Mouse (Mus musculus) myocyte (in vitro differentiated cells): ENCODE data around the gene Igsf9b. TPM values are rescaled to one million over a fixed set of nuclear protein-coding genes. Genes with fewer than 3 reads are reported as not detected.

Experiments
- H3K27me3 ChIP-seq: one replicate; pipeline ENCODE4 v1.6.1; 2011; ENCODE audit not compliant: control insufficient read depth, insufficient read depth, insufficient read length
- H3K36me3 ChIP-seq: one replicate; pipeline ENCODE4 v1.6.1; 2011; ENCODE audit not compliant: control insufficient read depth, insufficient read depth
- H3K4me2 ChIP-seq: one replicate; pipeline ENCODE4 v1.6.1; 2011; ENCODE audit warnings: low read depth, control low read depth
- H3K4me3 ChIP-seq: one replicate; pipeline ENCODE4 v1.5.1; 2011; ENCODE audit warnings: mild to moderate bottlenecking, control low read depth, moderate library complexity
- H3K79me2 ChIP-seq: one replicate; pipeline ENCODE4 v1.6.1; 2011; ENCODE audit not compliant: control insufficient read depth, insufficient read depth
- H3ac ChIP-seq: one replicate; pipeline ENCODE4 v1.6.1; 2011; ENCODE audit not compliant: control insufficient read depth, insufficient read length
- CEBPB ChIP-seq: IDR thresholded peaks from 2 replicates; pipeline ENCODE4 v1.6.1; 2011; ENCODE audit warnings: mild to moderate bottlenecking, moderate library complexity; ENCODE audit not compliant: poor library complexity, insufficient read depth, severe bottlenecking
- E2F4 ChIP-seq: IDR thresholded peaks from one replicate; pipeline ENCODE4 v1.6.1; 2011; ENCODE audit warnings: mild to moderate bottlenecking, control low read depth, moderate library complexity; ENCODE audit not compliant: insufficient read depth
- MAX ChIP-seq: IDR thresholded peaks from one replicate; pipeline ENCODE4 v1.6.1; 2011; ENCODE audit warnings: low read depth, mild to moderate bottlenecking, control low read depth
- MYOD1 ChIP-seq, 3 experiments: IDR thresholded peaks; one replicate each; pipeline ENCODE4 v1.6.1; 2011; ENCODE audit warnings: control low read depth in 2 of 3, low read depth in 2 of 3, mild to moderate bottlenecking in 2 of 3, moderate library complexity in 1 of 3; ENCODE audit not compliant: insufficient read length in 2 of 3, control insufficient read depth in 1 of 3
- MYOG ChIP-seq, 3 experiments: IDR thresholded peaks; one replicate each; pipeline ENCODE4 v1.6.1; 2011; ENCODE audit warnings: control low read depth in 2 of 3, low read depth in 2 of 3, mild to moderate bottlenecking in 2 of 3; ENCODE audit not compliant: insufficient read length in 2 of 3, control insufficient read depth in 1 of 3, insufficient read depth in 1 of 3
- POLR2A ChIP-seq: IDR thresholded peaks from one replicate; pipeline ENCODE4 v1.6.1; 2011; ENCODE audit warnings: low read depth, mild to moderate bottlenecking, control low read depth, moderate library complexity; ENCODE audit not compliant: insufficient read length
- REST ChIP-seq: IDR thresholded peaks from one replicate; pipeline ENCODE4 v1.6.1; 2011; ENCODE audit warnings: mild to moderate bottlenecking, control low read depth, moderate library complexity; ENCODE audit not compliant: insufficient read depth, insufficient read length
- SRF ChIP-seq: IDR thresholded peaks from one replicate; pipeline ENCODE4 v1.6.1; 2011; ENCODE audit warnings: low read depth; ENCODE audit not compliant: control insufficient read depth, insufficient read length
- TCF12 ChIP-seq: IDR thresholded peaks from one replicate; pipeline ENCODE4 v1.6.1; 2011; ENCODE audit warnings: mild to moderate bottlenecking, control low read depth; ENCODE audit not compliant: poor library complexity, insufficient read depth, severe bottlenecking
- TCF3 ChIP-seq: IDR thresholded peaks from one replicate; pipeline ENCODE4 v1.6.1; 2011; ENCODE audit warnings: low read depth, control low read depth; ENCODE audit not compliant: insufficient read length
- USF1 ChIP-seq: IDR thresholded peaks from one replicate; pipeline ENCODE4 v1.6.1; 2011; ENCODE audit warnings: low read depth, mild to moderate bottlenecking, control low read depth, moderate library complexity
- polyA plus RNA-seq: library from polyadenylated mRNA; unstranded; fragments of >200 nt; fragmentation: generic; extraction: Trizol; gene quantifications from one replicate; pipeline ENCODE4 v1.2.1, GENCODE M21; 2012; ENCODE audit warnings: missing spikeins

Gene Igsf9b
- polyA plus RNA-seq, 1 experiment = 0.04 TPM

DNA sequence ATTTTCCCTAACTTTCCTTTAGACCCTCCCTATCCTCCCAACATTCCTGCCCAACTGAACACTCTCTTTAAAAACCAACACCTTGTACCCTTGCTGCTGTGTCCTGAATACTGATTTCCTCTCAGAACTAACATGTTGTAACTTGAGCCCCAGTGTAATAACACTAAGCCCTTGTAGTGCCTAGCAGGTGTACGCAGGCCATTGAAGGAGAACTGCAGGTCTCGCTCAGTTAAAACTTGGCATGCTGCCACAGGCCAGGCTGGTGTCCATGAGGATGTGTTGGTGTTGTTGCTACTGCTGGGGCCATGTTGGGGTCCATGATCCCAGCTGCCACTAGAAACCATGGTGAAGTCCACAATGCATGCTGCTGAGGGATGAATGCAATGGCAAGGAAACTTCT lies 70.1 kb downstream of the Igsf9b start:
- no peaks in the 10 kb centered on the region for H3K27me3 ChIP-seq
- H3K4me2 ChIP-seq = no peak overlapping the region
- TF ChIP-seq POLR2A = no peak
- TF ChIP-seq TCF12 = no peak
- no peak for TF ChIP-seq SRF
- TF ChIP-seq MYOD1 (IDR thresholded peaks at IDR 0.05; ENCODE audit: control insufficient read depth in 1 of 3, insufficient read length in 2 of 3, low read depth in 2 of 3) = no peak
- TF ChIP-seq REST = no peak
- no peak for TF ChIP-seq USF1
- no peak for TF ChIP-seq E2F4
- TF ChIP-seq MAX = no peak
- TF ChIP-seq MYOG (IDR thresholded peaks at IDR 0.05; ENCODE audit: control insufficient read depth in 1 of 3, insufficient read depth in 1 of 3, insufficient read length in 2 of 3, low read depth in 2 of 3) = no peak
- TF ChIP-seq TCF3 = no peak
- H3ac ChIP-seq = no peak overlapping the region
- H3K79me2 ChIP-seq = no peaks in the 10 kb centered on the region
- no peaks in the 10 kb centered on the region for H3K36me3 ChIP-seq
- no peak overlapping the region for H3K4me3 ChIP-seq

DNA sequence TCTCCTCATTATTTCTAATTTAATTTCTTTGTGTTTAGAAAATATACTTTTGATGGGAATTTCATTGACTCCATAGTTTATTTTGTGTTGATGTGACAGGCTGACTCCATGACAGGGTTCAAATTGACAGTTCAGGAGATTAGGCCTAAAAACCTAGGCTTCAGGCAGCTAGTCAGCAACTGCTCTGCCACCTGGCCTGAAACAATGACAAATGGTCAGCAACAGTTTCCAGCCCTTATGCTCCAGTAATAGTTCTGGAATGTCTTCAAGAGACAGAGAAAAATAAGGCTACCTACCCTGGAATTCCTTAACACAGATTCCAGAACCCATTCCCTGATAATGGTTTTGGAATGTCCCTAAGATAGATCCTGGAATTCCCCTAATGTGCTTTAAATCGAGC lies 76.7 kb downstream of the Igsf9b start:
- no peak for TF ChIP-seq MAX
- TF ChIP-seq MYOG (IDR thresholded peaks at IDR 0.05; ENCODE audit: control insufficient read depth in 1 of 3, insufficient read depth in 1 of 3, insufficient read length in 2 of 3, low read depth in 2 of 3) = peak in 1 of 3 experiments; percentile 28
- TF ChIP-seq TCF3 = no peak
- H3K4me2 ChIP-seq = no peak overlapping the region
- H3K79me2 ChIP-seq = no peaks in the 10 kb centered on the region
- H3K4me3 ChIP-seq = no peak overlapping the region
- H3K27me3 ChIP-seq = no peaks in the 10 kb centered on the region
- H3ac ChIP-seq = no peak overlapping the region
- H3K36me3 ChIP-seq = no peaks in the 10 kb centered on the region

DNA sequence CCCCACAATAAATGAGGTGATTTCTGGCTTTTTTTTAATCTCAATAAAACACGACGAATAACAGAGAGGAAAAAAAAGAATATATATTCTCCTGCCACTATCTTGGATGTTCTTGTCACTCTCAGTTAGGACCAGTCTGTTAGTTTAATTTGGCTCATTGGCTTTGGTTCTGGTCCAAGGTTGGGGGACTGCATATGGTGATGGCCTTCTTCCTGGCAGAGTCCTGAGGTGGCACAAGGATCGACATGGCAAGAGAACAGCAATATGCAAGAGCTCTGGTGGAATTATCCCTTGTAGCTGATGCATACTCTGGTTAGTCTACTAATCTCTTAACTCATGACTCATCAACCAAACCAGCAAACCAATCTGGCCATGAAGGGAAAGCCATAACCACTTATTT lies 87.9 kb downstream of the Igsf9b start:
- Histone ChIP-seq H3K4me3 (no peak overlapping the region), H3ac (no peak overlapping the region), H3K4me2 (no peak overlapping the region), H3K79me2 (no peaks in the 10 kb centered on the region), H3K27me3 (no peaks in the 10 kb centered on the region), H3K36me3 (no peaks in the 10 kb centered on the region)
- TF ChIP-seq USF1 (no peak), TCF12 (no peak), POLR2A (no peak), MYOD1 (IDR thresholded peaks at IDR 0.05; ENCODE audit: control insufficient read depth in 1 of 3, insufficient read length in 2 of 3, low read depth in 2 of 3) (no peak), REST (no peak), CEBPB (no peak), MAX (no peak), TCF3 (no peak), E2F4 (no peak)

DNA sequence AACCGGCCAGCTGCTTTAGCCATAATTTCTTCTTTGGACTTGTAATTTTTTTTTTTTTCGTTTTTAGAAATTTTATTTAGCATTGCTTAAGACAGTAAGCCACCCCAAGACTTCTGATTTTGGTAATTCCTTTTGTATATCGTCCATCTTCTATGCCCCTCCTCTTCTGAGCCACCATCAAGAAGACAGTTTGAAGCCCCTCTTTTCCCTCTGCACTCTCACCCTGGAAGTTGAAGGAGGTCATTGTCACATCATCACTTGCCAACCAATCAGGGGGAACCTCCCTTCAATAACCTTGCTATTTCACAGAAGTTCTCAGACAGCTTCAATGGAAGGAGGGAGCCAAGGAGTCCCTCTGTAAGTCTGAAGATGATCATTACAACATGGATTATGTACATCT lies 97.5 kb downstream of the Igsf9b start, which contains the start of gene Spata19:
Spata19 (plus strand) TSS at position 301 of the 400 bp plus-strand sequence.
- H3K4me2 ChIP-seq = no peak within 1 kb of the TSS
- H3K79me2 ChIP-seq = no peaks in the 10 kb centered on the region
- H3K36me3 ChIP-seq = no peaks in the 10 kb centered on the region
- no peaks in the 10 kb centered on the region for H3K27me3 ChIP-seq
- no peak within 1 kb of the TSS for H3ac ChIP-seq
- no peak within 1 kb of the TSS for H3K4me3 ChIP-seq
- TF ChIP-seq SRF = no peak
- no peak for TF ChIP-seq REST
- TF ChIP-seq E2F4 = no peak
- no peak for TF ChIP-seq MAX
- no peak for TF ChIP-seq TCF3
- no peak for TF ChIP-seq USF1
- TF ChIP-seq MYOG (IDR thresholded peaks at IDR 0.05; ENCODE audit: control insufficient read depth in 1 of 3, insufficient read depth in 1 of 3, insufficient read length in 2 of 3, low read depth in 2 of 3) = no peak
- no peak for TF ChIP-seq CEBPB
- TF ChIP-seq MYOD1 (IDR thresholded peaks at IDR 0.05; ENCODE audit: control insufficient read depth in 1 of 3, insufficient read length in 2 of 3, low read depth in 2 of 3) = no peak
- TF ChIP-seq POLR2A = no peak
- TF ChIP-seq TCF12 = no peak

DNA sequence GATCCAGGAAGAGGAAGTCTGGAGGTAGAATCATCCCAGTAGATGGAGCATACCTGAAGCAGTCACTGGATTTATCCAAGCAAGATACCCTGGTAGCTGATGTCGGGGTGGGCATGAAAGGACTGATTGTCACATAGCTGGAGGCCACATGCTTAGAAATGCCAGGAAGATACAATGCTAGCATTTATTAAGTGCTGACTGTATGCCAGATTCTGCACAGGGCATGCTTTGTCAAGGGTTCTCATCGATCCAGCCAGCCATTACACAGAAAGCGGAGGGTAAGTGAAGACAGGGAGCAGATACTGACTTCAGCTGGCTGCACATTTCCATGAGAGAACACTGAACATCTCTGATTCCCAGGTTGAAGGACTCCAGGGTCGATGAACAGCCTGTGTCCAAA lies 102.2 kb downstream of the Igsf9b start:
- H3K27me3 ChIP-seq = no peaks in the 10 kb centered on the region
- H3K4me3 ChIP-seq = no peak overlapping the region
- no peaks in the 10 kb centered on the region for H3K79me2 ChIP-seq
- H3ac ChIP-seq = no peak overlapping the region
- H3K4me2 ChIP-seq = no peak overlapping the region
- no peak for TF ChIP-seq SRF
- TF ChIP-seq E2F4 = no peak
- no peak for TF ChIP-seq CEBPB
- TF ChIP-seq REST = no peak
- no peak for TF ChIP-seq TCF3
- H3K36me3 ChIP-seq = no peaks in the 10 kb centered on the region

Other genes starting within 250 kb of the Igsf9b start
- gene Jam3, start 143.8 kb upstream of the Igsf9b start, polyA plus RNA-seq = 22.9 TPM
- gene Spata19, start 97.6 kb downstream of the Igsf9b start, polyA plus RNA-seq = not detected